Mouse (Mus musculus) gastrocnemius, adult 8-10 months (tissue): ENCODE measurements around the gene Htr1f. TPM values are rescaled to one million over a fixed set of nuclear protein-coding genes. Genes with fewer than 3 reads are reported as not detected.
"Not testable (repeated sequence)": the region's sequence is repeated elsewhere in the genome, so short reads cannot be mapped to it uniquely, and the experiment has no call there.

Experiments
- DNase-seq, 2 experiments: peaks; one replicate each; pipeline ENCODE4 v3.0.0; 2022; ENCODE audit warnings: low spot score in 2 of 2
- total RNA-seq, 4 experiments: library from RNA; stranded (reverse); gene quantifications; 2 replicates each; pipeline ENCODE4 v1.2.4; 2022

Htr1f gene
- total RNA-seq, result not detected

GRCm38 (mm10) chr16:65105184-65105931 lies at the start of gene Htr1f:
Gene Htr1f (minus strand): TSS chr16:65105854.
- no peak for DNase-seq

- DNase-seq, result no peak
Measured at GRCm38 (mm10) chr16:65139771-65140170, 34.1 kb upstream of the Htr1f start.

GRCm38 (mm10) chr16:65129391-65129790 lies 23.7 kb upstream of the Htr1f start:
- DNase-seq, result no peak

GRCm38 (mm10) chr16:65127846-65128245 lies 22.2 kb upstream of the Htr1f start:
- no peak for DNase-seq

GRCm38 (mm10) chr16:65112221-65112620 lies 6.6 kb upstream of the Htr1f start:
- DNase-seq, result no peak

GRCm38 (mm10) chr16:65093552-65093951 lies 12.1 kb downstream of the Htr1f start:
- DNase-seq, result no peak

GRCm38 (mm10) chr16:65083475-65083874 lies 22.2 kb downstream of the Htr1f start:
- no peak for DNase-seq

- DNase-seq, result no peak
Measured at GRCm38 (mm10) chr16:65069867-65070266, 35.8 kb downstream of the Htr1f start.

- DNase-seq, result no peak
Measured at GRCm38 (mm10) chr16:65066264-65066663, 39.4 kb downstream of the Htr1f start.

- DNase-seq, result not testable (repeated sequence)
Measured at GRCm38 (mm10) chr16:65037660-65038425, 67.8 kb downstream of the Htr1f start.

- DNase-seq, result no peak
Measured at GRCm38 (mm10) chr16:65029675-65030074, 76.0 kb downstream of the Htr1f start.

GRCm38 (mm10) chr16:65022364-65022763 lies 83.3 kb downstream of the Htr1f start:
- no peak for DNase-seq

GRCm38 (mm10) chr16:65018710-65019109 lies 86.9 kb downstream of the Htr1f start:
- no peak for DNase-seq

GRCm38 (mm10) chr16:65018134-65018533 lies 87.5 kb downstream of the Htr1f start:
- no peak for DNase-seq

GRCm38 (mm10) chr16:65017566-65017965 lies 88.1 kb downstream of the Htr1f start:
- DNase-seq, result no peak

- no peak for DNase-seq
Measured at GRCm38 (mm10) chr16:65015241-65015640, 90.4 kb downstream of the Htr1f start.

- DNase-seq, result no peak
Measured at GRCm38 (mm10) chr16:65001993-65002821, 103.4 kb downstream of the Htr1f start.

- no peak for DNase-seq
Measured at GRCm38 (mm10) chr16:64989279-64989800, 116.3 kb downstream of the Htr1f start.

GRCm38 (mm10) chr16:64987564-64987963 lies 118.1 kb downstream of the Htr1f start:
- no peak for DNase-seq

GRCm38 (mm10) chr16:64987049-64987448 lies 118.6 kb downstream of the Htr1f start:
- no peak for DNase-seq

- no peak for DNase-seq
Measured at GRCm38 (mm10) chr16:64974636-64975035, 131.0 kb downstream of the Htr1f start.
